Mouse (Mus musculus) heart, postnatal 4 days (tissue): Measurements from ENCODE around the gene Aprt. TPM values are rescaled to one million over a fixed set of nuclear protein-coding genes. Genes with fewer than 3 reads are reported as not detected.
"Not testable (repeated sequence)": the region's sequence is repeated elsewhere in the genome, so short reads cannot be mapped to it uniquely, and the experiment has no call there.

Source experiments
- DNase-seq: peaks from one replicate; pipeline ENCODE4 v3.0.0; 2021
- total RNA-seq, 2 experiments: library from RNA; stranded (reverse); gene quantifications; 2 replicates each; pipeline ENCODE4 v1.2.3; 2021

The Aprt gene
- total RNA-seq, 2 experiments from 2014 or later: 58.5 to 58.8 TPM

DNA sequence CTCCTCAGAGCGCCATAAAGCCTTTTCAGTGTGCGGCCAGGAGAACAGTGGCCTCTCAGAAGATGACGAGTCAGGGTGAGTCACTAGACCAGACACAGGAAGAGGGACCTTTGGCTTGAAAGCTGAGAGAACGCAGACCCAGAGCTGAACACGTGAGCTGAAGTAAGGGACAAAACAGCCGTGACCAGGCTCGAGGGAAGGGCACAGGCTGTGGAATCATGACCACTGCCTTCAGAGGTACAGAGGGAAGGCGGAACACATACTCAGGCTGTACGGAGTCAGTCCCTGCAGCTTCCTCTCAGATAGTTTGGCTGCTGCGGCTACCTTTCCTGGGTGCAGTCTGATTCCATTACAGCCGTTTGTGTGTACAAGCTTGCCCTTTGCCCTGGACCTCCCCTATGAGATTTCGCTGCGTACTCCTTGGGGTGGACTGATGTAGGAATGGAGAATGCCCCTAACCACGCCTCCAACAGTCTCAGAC, 8.7 kb upstream of the Aprt start:
- no peak for DNase-seq

DNA sequence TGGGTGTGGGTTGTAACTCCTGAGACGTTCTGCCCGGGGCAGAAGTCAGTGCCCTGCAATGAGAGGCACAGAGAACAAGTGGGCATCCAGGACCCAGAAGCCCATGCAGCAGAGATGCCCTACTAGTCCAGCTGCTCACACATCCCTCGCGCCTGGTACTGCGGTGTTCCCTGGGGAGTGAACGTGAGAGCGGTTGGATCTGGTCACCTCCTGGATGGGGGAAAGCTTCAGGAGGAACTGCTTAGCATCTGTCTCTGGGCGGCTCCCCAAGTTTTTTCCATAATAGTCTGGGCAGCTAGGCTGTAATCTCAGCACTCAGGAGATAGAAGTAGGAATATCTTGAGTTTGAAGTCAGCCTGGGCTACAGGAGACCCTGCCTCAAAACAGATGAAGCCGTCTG, 8.3 kb upstream of the Aprt start:
- no peak for DNase-seq

DNA sequence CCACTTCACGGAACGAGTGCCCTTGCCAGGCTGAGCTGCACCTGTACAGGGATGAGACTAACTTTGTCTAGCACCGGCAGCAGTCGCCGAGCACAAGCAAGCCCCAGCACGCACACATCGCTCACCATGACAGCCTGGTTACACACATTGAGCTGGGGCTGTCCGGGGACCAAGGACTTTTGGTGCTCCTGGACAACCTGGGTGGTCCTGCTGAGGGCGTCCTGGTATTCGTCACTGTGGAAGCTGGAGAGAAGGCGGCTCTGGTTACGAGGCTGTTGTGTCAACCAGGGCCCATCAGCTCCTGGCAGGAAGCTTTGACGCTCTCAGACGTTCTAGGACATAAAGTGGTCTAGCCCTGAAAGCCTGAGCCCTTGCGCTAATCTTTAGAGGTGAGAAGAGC, 4.2 kb upstream of the Aprt start:
- DNase-seq: no peak

DNA sequence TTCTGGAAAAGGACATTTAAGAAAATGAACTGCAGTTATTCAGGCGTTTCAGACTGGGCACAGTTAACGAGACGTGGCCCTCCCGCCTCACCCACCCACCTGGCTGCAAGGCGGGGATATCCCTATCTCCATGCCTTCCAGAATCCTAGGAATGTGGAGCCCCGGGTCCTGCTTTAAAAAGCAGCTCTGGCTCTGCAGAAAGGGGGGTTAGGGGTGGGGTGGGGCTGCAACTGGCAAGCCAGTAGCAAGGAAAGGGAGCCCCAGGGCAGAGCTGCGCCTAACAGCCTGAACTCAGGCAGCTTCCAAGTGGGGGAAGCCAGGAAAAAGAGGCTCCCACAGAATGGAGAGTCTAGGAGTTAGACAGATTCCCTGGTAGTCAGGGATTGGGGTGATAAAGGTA, 2.5 kb upstream of the Aprt start:
- no peak for DNase-seq

DNA sequence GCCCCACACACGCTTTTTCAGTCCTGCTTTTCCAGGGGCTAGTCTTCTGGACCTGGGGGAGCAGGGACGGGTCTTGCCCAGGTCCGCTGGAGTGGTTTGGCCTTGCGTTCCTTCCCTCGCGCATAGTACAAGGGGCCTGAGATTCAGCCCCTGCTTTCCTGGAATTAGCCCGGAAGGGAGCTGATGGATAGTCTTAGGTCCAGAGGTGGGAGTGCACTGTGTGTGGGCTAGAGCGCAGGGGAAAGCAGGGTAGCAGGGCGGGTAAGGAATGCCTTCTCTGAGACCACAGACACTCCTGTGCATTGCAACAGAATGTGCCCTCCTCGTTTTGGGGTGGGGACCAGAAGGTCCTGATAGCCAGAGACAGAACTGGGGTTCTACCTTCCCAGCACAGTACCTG, 407 bp upstream of the Aprt start:
- no peak for DNase-seq

DNA sequence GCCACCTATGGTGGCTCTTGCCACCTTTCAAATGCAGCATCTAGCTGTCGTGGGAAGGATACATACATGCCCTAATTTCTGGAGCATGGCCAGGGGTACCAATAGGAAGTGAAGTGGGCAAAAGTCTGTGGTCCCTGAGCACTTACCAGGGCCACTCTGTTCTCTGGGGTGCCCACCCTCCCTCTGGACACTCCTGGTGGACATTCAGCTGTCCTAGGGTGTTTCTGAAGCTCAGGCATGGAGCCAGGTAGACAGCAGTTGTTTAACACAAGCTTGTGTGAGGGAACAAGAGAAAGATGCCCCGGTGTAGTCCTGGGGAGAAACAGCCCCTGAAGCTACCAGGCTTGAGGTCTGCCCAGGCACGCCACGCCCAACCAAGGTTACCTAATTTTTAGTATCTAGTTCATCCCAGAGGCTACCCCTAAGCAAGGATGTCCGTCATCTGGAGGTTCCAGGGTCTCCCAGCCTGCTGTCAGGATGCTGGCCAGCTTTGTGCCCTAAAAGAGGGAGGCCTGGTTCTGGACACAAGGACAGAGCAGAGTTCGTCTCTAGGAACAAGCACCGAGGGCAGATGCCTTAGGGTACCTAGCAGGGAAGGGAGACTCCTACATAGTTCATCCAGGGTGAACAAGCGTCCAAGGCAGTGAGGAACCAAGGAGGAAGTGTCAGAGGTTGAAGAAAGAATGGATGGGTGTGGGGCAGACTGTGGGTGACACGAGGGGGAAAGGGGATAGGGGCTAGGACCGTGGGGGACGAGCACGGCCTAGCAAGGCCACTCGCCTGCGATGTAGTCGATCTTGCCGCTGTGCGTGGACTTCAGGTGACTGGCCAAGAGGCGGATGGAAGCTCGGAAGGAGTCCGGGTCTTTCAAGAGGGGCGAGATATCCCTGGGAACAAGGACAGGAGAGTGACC, 718 bp downstream of the Aprt start:
- no peak for DNase-seq

DNA sequence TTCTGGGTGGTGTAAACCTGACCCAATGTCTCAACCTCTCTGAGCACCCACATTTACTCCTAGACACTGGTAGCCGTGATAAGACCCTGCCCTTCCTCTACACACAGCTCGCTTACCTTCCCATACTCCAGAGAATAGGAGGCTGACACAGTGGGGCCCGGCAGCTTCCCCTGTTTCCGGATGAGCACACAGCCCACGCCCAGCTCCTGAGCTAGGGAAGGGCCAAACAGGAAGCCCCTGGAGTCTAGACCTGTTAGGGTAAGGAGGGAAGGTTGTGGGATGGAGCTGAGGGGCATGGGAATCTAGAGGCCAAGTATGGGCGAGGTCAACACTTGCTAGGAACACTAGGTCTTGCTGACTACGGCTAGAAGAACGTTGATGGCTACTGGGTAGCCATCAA, 1.4 kb downstream of the Aprt start:
- no peak for DNase-seq

DNA sequence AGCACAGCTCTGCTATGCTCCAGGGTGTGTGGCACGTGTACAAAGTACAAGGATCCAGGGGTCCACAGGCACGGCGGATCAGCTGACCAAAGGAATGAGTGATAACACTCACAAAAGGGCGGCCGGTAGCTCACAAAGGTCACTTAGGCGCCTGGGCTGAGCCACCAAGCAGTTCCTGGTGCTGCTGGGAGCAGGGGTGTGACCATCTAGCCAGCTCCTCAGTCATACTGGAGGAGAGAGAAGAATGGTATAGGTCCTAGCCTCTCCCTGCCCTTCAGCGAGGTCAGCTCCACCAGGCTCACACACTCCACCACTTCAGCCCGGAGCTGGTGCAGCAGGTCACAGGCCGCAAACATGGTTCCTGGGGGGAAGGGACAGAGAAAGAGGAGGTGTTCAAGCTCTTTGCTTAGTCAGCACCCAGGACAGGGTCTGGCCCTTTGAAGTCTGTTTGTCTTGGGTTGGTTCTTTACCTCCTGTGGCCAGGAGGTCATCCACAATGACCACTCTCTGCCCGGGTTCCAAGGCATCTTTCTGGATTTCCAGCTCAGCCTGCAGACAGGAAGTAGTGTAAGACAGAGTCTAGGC, 1.9 kb downstream of the Aprt start:
- no peak for DNase-seq

DNA sequence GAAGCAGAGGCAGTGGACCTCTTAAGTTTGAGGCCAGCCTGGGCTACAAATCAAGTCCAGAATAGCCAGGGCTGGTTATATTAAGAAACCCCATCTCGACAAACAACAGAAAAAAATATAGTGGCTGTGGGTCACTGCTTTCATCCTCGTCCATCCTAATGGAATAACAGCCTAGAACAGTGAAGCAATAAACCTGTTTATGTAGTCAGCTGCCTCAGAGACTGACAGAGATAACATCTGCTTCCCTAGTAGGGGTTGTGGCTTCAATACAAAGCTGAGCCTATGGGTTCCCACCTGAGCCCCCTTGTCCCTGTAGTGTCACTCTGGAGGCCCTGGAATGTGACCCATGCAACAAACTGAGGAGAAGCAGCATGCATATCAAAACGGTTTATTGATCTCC, 2.4 kb downstream of the Aprt start:
- no peak for DNase-seq

DNA sequence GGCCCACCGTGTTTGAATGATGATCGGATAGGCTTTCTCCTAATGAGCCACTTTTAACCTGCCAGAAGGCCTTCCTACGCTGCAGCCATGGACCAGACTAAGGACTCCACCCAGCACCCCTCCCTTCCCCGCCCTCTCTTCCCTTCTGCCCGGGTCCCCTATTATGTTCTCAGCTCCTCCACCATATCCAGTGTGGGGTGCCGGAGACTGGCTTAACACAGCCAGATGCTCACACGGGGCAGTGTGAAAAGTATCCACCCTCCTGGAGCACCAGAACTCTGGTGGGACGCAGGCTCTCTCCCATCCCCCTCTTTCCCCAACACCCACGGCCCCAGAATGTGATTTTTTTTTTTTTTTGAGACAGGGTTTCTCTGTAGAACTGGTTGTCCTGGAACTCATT, 3.1 kb downstream of the Aprt start:
- DNase-seq: no peak

DNA sequence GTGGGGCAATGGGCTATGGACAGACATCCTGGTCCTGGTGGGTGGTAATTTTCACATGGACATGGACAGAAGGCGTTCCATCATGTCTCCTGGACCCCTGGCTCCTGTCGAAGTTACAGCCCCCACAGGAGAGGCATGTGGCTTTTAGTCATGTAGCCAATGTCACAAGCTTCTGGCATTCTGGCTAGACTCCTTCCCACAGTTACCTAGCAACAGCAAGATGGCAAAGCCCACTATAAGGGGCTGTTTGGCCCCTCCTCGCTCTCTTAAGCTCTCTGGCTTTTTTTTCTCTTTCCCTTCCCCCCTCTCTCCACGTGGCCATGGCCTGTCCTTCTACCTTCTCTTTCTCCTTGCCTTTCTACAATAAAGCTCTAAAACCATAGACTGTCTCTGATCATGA, 3.5 kb downstream of the Aprt start:
- DNase-seq: not testable (repeated sequence)

DNA sequence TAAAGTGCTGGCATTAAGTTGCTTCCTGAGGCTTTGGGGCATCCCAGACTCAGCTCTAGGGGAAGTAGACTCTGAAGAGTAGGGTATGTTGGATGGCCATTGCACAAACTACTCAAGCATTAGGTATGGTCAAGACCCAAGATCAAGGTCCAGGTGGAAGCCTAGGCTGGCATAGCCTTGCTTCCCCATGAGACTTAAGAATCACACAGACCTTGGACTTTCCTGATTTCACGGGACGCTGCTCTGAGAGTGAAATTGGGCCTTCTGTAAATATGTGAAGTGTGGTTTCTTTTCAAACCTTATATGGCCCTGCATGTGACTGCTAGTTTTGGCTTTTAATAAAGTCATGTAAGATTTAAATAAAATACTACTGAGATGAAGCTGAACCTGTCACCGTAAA, 4.0 kb downstream of the Aprt start:
- DNase-seq: no peak

DNA sequence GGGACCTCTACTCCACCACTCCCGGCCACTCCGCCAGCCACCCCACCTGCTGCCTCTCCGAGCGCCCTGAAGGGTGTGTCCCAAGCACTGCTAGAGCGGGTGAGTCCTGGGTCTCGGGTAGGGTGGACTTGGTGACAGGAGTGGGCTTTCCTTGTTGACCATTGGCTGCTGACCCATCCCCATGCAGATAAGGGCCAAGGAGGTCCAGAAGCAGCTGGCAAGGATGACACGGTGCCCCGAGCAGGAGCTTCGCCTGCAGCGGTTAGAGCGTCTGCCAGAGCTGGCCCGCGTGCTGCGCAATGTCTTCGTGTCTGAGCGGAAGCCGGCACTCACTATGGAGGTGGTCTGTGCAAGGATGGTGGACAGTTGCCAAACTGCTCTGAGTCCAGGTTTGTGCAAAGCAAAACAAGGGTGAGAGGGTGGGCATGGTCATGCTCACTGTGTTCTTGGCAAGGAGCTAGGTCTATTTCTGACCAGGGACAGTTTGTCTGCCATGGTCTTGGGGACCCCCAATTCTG, 4.9 kb downstream of the Aprt start:
- DNase-seq: no peak

DNA sequence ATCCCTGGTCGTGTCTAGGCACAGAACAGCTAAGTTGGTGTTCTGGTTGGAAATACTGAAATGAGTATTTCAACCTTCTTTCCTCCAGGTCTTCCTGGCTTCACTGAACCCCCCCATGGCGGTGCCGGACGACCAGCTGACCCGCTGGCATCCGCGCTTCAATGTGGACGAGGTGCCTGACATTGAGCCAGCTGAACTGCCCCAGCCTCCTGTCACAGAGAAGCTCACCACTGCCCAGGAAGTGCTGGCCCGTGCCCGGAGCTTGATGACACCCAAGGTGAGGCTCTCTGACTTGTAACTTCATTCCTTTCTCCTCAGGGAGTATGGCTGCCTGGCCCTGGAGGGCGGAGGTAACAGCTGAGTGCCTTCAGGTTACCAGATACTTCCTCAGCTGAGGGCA, 5.6 kb downstream of the Aprt start:
- no peak for DNase-seq

DNA sequence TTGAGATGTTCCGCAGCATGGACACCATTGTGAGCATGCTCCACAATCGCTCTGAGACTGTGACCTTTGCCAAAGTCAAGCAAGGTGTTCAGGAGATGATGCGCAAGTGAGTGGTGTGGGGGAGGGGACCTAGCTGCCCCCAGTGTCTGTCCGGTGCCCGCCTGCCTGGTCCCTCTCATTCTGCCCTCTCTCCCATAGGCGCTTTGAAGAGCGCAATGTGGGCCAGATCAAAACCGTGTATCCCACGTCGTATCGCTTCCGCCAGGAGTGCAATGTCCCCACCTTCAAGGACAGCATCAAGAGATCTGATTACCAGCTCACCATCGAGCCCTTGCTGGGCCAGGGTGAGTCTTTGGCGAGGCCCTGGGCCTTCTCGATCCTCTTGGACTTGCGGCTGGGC, 6.7 kb downstream of the Aprt start:
- no peak for DNase-seq

DNA sequence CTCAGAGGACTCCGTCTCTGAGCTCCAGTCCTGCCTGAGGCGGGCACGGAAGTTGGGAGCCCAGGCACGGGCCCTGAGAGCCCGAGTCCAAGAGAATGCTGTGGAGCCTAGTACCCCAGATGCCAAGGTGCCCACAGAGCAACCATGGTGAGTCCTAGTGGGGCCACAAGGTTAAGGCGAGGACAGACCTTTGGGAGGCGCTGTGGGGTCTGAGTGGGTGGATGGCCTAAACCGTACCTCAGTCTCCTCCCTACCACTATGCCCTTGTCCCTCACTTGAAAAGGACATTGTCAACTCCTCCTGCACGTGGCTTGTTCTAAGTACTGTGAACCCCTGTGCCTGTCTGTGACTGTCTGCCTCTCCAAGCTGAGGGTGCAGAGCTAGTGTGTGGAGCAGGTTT, 7.4 kb downstream of the Aprt start:
- DNase-seq: no peak

DNA sequence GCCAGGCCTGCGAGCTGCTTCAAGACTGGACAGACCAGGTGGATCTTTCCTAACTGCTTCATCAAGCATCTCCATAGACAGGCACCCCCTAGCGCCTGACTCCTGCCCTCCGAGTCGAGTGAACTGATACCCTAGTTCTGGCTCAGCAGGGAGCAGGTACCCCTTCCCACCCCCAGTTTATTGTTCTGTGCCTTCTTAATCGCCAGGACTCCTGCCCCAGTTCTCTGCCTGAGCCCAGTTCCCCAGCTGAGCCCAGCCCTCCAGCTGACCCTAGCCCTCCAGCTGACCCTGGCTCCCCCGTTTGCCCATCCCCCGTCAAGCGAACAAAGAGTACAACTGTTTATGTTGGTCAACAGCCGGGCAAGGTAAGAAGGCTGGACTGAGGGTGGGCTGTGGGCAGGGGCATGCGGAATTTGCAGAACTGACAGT, 7.8 kb downstream of the Aprt start:
- no peak for DNase-seq

DNA sequence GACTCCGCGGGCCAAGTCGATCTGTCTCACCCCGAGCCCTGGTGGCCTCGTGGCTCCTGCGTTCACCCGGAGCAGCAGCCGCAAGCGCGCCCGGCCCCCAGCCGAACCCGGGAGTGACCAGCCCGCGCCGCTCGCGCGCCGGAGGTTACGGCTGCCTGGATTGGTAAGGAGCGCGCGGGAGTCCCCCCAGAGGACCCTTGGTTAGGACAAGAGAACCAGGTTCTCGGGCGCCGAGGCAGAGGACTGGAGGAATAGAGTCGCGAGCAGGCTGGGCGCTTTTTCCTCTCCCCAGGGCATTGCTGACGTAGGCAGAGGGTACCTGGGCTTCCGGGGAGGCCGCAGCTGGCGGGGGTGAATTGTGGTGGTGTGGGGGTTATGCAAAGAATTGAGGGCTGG, 8.6 kb downstream of the Aprt start:
- no peak for DNase-seq

DNA sequence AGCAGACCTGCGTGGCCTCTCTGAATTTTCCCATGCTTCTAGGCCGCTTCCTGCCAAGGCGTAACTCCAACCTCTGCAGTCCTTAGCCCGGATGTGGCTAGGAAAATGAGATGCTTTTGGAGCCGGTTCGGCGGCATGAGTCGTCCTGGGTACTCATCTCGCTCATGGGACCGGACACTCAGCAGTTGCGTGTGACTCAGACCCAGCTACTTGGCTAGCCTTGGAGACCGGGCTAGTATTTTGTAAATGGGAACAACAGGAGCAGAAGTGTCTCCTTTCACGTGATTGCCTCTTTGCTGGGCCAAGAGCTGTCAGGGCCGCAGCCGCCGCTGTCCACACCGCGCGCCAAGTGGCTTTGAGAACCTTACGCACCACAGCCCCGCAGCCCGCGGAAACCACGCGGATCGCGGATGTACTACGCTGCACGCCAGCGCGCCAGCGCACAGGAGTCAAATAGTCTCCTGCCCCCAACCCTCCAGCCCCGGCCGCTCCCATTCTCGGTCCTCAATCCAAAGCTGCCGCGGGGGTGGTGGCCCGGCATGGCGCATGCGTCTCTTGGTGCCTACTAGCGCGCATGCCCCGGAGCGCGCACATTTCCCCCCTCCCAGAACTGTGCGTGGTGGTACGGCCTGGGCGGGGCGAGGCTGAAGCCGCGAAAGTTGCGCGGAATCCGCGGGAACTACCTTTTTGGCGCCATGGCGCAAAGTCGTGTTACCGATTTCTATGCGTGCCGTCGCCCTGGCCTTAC, 9.2 kb downstream of the Aprt start, which contains the start of gene Cdt1:
Gene Cdt1, plus strand, starts transcription at position 655 of the 748 bp plus-strand sequence.
- DNase-seq: peak; percentile 96

DNA sequence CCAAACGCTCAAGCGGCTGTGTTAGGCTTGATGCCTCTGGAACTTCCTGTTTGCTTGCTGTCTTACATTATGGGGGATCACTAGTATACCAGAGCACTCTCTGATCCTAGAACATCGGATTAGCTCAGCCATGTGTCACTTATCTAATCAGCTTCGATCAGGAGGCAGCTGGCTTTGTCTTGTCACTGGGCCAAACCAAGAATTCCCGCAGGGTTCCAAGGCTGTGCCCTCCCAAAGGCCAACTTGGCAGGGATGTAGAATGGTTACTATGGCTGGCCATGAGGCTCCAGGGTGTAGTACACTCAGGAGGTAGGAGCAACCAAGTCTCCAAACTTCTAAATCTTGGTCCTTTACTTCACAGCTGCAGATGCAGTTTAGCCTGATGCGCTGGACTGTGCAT, 9.9 kb downstream of the Aprt start:
- DNase-seq: peak; percentile 51

DNA sequence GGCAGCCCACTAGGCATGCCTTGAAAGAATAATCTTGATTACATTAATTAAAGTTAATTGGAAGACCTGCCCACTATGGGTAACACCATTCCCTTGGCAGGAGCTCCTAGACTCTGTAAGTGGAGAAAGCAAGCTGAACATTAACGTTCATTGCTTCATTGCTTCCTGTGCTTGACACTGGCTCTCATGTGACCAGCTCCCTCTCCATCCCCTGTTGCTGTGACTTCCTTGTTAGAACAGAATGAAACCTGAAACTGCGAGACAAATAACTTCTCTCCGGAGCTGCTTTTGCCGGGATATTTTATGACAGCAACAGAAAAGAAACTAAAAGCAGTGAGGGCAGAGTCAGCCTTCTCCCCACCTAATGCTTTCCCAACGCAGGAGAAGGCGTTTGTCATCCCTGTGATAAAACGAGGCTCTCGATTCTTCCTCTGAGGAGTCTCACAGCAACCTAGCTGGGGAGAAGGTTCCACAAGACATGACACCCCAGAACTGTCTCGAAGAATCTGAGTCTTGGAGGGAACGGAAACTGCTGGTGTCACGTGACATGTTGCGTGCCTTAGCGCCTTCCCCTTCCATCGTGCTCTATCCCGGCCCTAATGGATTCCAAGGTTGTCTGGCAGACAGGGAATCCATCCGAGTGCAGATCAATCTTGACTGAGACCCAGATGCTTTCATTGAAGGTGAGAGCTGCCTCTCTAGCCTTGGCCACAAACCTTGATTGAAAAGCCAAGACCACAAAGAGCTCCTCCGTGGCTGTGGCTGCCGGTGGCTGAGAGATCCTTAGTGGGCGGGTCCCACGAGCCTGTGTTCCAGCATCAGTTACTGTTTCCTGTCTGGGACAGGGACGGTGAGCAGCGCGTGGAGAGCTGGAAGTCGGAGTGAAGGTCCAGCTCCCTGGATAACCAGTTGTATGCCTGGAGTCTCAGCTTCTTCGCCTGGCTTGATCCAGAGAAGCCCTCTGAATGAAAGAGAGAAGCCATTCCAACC, 12.1 kb downstream of the Aprt start:
- no peak for DNase-seq

DNA sequence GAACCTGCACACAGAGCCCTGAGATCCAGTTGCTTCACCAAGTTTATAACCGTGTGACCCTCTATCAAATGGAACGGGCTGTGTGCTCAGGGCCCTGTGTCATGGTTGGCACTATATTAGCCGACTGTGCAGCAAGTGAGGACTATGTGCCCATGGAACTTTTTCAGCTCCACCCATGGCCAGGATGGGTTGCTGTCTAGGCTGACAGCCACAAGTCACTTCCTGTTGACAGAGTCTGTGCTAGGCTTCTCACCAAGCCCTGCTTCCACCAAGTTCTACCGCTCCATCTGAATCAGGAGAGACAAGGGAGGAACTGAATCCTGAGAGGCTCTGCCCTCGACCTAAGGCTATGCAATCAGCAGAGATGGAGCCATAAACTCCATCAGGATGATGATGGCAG, 15.5 kb downstream of the Aprt start:
- DNase-seq: no peak
